Mouse (Mus musculus) kidney, embryonic 14.5 days (tissue): ENCODE data around the gene Pmpcb. TPM values are rescaled to one million over a fixed set of nuclear protein-coding genes. Genes with fewer than 3 reads are reported as not detected.

ENCODE experiments used
- ATAC-seq: fragments of 200-750 bp; cut with Nextera tagmentation; 2 replicates; pipeline ENCODE4 v1.8.0; 2017; ENCODE audit warnings: moderate number of reproducible peaks, mild to moderate bottlenecking, moderate TSS enrichment, moderate library complexity; ENCODE audit not compliant: low FRiP score, low TSS enrichment
- H3K27ac ChIP-seq: fragments of 300-500 bp; sonication (generic); 2 replicates; pipeline ENCODE4 v1.5.1; 2014; ENCODE audit warnings: low read depth, mild to moderate bottlenecking, low read length, moderate library complexity, mixed read lengths
- H3K27me3 ChIP-seq: fragments of 300-500 bp; sonication (generic); 2 replicates; pipeline ENCODE4 v1.6.1; 2014; ENCODE audit warnings: mild to moderate bottlenecking, low read length; ENCODE audit not compliant: control insufficient read depth, insufficient read depth
- H3K36me3 ChIP-seq: fragments of 300-500 bp; sonication (generic); 2 replicates; pipeline ENCODE4 v1.6.1; 2014; ENCODE audit warnings: low read length, mixed read lengths; ENCODE audit not compliant: control insufficient read depth, insufficient read depth
- H3K4me1 ChIP-seq: fragments of 300-500 bp; sonication (generic); 2 replicates; pipeline ENCODE4 v1.6.1; 2014; ENCODE audit warnings: low read length, mixed read lengths; ENCODE audit not compliant: control insufficient read depth, insufficient read depth
- H3K4me2 ChIP-seq: fragments of 300-500 bp; sonication (generic); replicated peaks from 2 replicates; pipeline ENCODE4 v1.6.1; 2014; ENCODE audit warnings: low read depth, mild to moderate bottlenecking, low read length
- H3K4me3 ChIP-seq: fragments of 300-500 bp; sonication (generic); 2 replicates; pipeline ENCODE4 v1.5.1; 2014; ENCODE audit warnings: mild to moderate bottlenecking, low read length
- H3K9ac ChIP-seq: fragments of 300-500 bp; sonication (generic); 2 replicates; pipeline ENCODE4 v1.6.1; 2014; ENCODE audit warnings: low read depth, mild to moderate bottlenecking, low read length, moderate library complexity
- H3K9me3 ChIP-seq: fragments of 300-500 bp; sonication (generic); 2 replicates; pipeline ENCODE4 v1.6.1; 2016; ENCODE audit warnings: low read length; ENCODE audit not compliant: control insufficient read depth
- WGBS: fragments of 180-500 bp; shearing (Covaris S2); extraction: QIAGEN DNeasy Blood & Tissue Kit; methylation state at CpG from one replicate; pipeline ENCODE4 v1.1.7; 2014; 5-methylcytosine and 5-hydroxymethylcytosine counted together
- polyA plus RNA-seq: library from polyadenylated mRNA; unstranded; fragments of >200 nt; fragmentation: Nextera tagmentation; extraction: Ambion mirVana; gene quantifications from 2 replicates; pipeline ENCODE4 v1.2.1, GENCODE M21; 2014

The Pmpcb gene
- polyA plus RNA-seq, 1 experiment from 2014 or later, result 101 TPM

- H3K27ac ChIP-seq, result peak overlapping the region; percentile 61; the same call in 1 of the 2 replicates
- ATAC-seq, result peak; percentile 84; the same call in 1 of the 2 replicates
- H3K9ac ChIP-seq, result peak overlapping the region; percentile 76
- H3K4me2 ChIP-seq, result peak overlapping the region; percentile 94
- no peaks in the 10 kb centered on the region for H3K9me3 ChIP-seq
- peaks cover 36% of the 10 kb centered on the region for H3K36me3 ChIP-seq
- H3K4me1 ChIP-seq, result peaks cover 9% of the 10 kb centered on the region; the same call in 1 of the 2 replicates
- H3K4me3 ChIP-seq, result peak overlapping the region; percentile 95
- H3K27me3 ChIP-seq, result no peaks in the 10 kb centered on the region
- WGBS, result under 1% methylated on average over 48 of the region's 51 CpGs
These were observed 47.5 kb downstream of the Pmpcb start for GRCm38 (mm10) chr5:21784161-21785052.

- H3K27me3 ChIP-seq, result no peaks in the 10 kb centered on the region
- H3K4me3 ChIP-seq, result peak within 1 kb of the TSS; percentile 95
- ATAC-seq, result peak; percentile 95
- H3K27ac ChIP-seq, result peak within 1 kb of the TSS; percentile 61
- H3K4me1 ChIP-seq, result peaks cover 9% of the 10 kb centered on the region; the same call in 1 of the 2 replicates
- peaks cover 30% of the 10 kb centered on the region for H3K36me3 ChIP-seq
- under 1% methylated on average over 37 of the region's 37 CpGs for WGBS
- H3K4me2 ChIP-seq, result peak within 1 kb of the TSS; percentile 94
- H3K9me3 ChIP-seq, result no peaks in the 10 kb centered on the region
- H3K9ac ChIP-seq, result peak within 1 kb of the TSS; percentile 77
These were observed 48.1 kb downstream of the Pmpcb start, which contains the start of the genes Dnajc2 and Psmc2 for GRCm38 (mm10) chr5:21785053-21785452. TSS of gene Dnajc2 (minus strand) at chr5:21785251. TSS of gene Psmc2 (plus strand) at chr5:21785283.

GRCm38 (mm10) chr5:21785776-21786175, 48.8 kb downstream of the Pmpcb start:
- Histone ChIP-seq H3K27me3 (no peaks in the 10 kb centered on the region), H3K9ac (no peak overlapping the region), H3K36me3 (peaks cover 24% of the 10 kb centered on the region), H3K4me1 (peaks cover 9% of the 10 kb centered on the region; the same call in 1 of the 2 replicates), H3K27ac (no peak overlapping the region), H3K4me2 (peak overlapping the region; percentile 71; the same call in 1 of the 2 replicates), H3K4me3 (no peak overlapping the region), H3K9me3 (no peaks in the 10 kb centered on the region)
- 75% methylated on average over 7 of the region's 7 CpGs for WGBS
- no peak for ATAC-seq

DNA sequence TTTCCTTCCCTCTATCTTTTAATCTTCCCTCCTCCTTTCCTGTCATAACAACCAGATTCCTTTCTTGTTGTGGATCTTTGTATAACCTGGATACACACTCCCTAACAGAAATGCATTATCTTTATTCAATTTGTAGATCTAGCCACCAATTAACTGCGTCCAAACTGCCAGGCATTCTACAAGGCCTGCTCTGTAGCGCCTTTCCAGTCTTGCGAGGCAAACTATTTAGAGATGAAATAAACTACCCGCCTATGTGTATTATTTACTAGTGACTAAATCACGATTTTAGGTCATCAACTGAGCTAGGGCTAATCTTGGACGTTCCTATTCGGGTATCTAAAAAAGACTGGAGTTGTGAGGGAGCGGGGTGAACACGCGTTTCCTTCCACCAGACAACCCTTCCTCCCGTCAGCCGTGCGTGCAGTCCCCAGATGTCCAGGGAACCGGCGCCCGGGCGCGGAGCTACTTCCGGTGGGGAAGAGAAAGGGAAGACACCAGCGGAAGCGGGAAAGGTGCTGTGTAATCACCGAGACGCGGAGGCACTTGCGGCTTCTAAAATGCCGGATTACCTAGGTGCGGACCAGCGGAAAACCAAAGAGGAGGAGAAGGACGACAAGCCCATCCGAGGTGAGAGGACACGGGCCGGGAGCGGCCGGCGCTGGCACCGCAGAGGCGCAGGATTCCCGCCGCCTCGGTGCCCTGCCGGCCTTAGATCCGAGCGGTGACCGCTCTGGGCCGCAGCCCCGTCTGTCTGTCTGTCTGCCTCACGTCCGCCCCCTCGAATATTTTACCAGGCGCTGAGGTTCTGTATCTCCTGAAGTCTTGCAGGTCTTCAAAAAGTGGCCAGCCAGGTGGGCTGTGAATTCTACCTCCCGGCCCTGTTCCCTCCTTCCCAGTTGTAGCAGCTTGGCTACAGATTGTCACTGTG, 49.6 kb downstream of the Pmpcb start:
- Histone ChIP-seq H3K4me2 (peak overlapping the region; percentile 71), H3K4me1 (peaks cover 9% of the 10 kb centered on the region; the same call in 1 of the 2 replicates)
- peak; percentile 85 for ATAC-seq

DNA sequence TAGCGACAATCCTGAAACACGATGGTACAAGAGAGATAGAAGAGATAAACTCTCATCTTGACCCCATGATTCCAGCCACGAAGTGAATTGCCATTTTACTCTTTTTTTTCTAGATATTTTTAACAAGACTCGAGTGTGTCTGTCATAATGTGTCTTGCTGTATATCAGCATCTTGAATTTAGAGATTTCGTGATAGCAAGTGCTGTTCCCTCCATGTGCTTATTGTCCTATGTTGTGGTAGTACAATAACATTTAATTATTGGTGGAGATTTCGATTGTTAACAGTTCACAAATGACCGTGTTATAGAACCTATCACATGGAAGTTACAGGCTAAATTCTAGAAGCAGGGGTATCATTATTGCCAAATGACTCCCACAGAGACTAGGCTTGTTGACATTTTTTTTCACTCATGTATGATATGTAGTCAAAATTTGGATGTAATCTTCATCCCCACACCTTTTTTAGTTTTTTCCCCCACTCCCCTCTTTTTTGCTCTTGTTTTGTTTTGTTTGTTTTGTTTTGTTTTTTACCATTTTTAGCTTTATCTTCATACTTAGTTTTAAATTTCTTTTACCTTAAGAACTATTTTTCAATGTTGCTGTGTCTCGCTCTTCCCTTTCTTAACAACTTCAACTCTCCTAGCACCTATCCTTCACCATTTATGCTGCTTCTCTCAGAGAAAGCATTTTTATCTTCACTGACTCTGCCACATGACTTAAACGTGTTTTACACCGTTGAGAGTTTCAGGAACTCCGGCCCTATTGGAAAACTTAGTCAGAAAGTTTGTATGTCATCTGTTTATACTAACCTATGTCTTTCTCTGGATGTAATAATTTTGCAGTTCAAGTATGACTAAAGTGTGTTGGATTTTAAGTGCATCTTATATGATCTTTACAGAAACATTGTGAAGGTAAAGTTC, 50.5 kb downstream of the Pmpcb start:
- 37% methylated on average over 11 of the region's 11 CpGs for WGBS
- Histone ChIP-seq H3K27me3 (no peaks in the 10 kb centered on the region), H3K9me3 (no peaks in the 10 kb centered on the region), H3K4me2 (peak overlapping the region; percentile 71), H3K4me3 (peak overlapping the region; percentile 62), H3K9ac (peak overlapping the region; percentile 77), H3K36me3 (peaks cover 10% of the 10 kb centered on the region; the same call in 1 of the 2 replicates), H3K4me1 (peaks cover 9% of the 10 kb centered on the region; the same call in 1 of the 2 replicates), H3K27ac (no peak overlapping the region; the same call in 1 of the 2 replicates)
- no peak for ATAC-seq

More for the DNA sequence above, 49.6 kb downstream of the Pmpcb start:
- H3K27ac ChIP-seq, result peak overlapping the region; percentile 8
- H3K4me3 ChIP-seq, result peak overlapping the region; percentile 62
- H3K36me3 ChIP-seq, result peaks cover 19% of the 10 kb centered on the region
- H3K9ac ChIP-seq, result peak overlapping the region; percentile 77
- no peaks in the 10 kb centered on the region for H3K27me3 ChIP-seq
- WGBS, result 2% methylated on average over 51 of the region's 51 CpGs
- no peaks in the 10 kb centered on the region for H3K9me3 ChIP-seq

GRCm38 (mm10) chr5:21789061-21789460, 52.1 kb downstream of the Pmpcb start:
- Histone ChIP-seq H3K9ac (no peak overlapping the region), H3K4me2 (no peak overlapping the region), H3K9me3 (no peaks in the 10 kb centered on the region), H3K4me3 (no peak overlapping the region), H3K27ac (no peak overlapping the region), H3K4me1 (peaks cover 9% of the 10 kb centered on the region; the same call in 1 of the 2 replicates), H3K27me3 (no peaks in the 10 kb centered on the region), H3K36me3 (peaks cover 4% of the 10 kb centered on the region; the same call in 1 of the 2 replicates)
- no peak for ATAC-seq
- 43% methylated on average over 5 of the region's 5 CpGs for WGBS

- Histone ChIP-seq H3K36me3 (peaks cover 23% of the 10 kb centered on the region), H3K4me2 (no peak overlapping the region)
These were observed 55.2 kb downstream of the Pmpcb start for GRCm38 (mm10) chr5:21792166-21792565.

GRCm38 (mm10) chr5:21802907-21803306, 66.0 kb downstream of the Pmpcb start:
- Histone ChIP-seq H3K4me1 (no peaks in the 10 kb centered on the region), H3K9ac (no peak overlapping the region), H3K4me2 (no peak overlapping the region), H3K4me3 (no peak overlapping the region), H3K9me3 (no peaks in the 10 kb centered on the region), H3K27me3 (no peaks in the 10 kb centered on the region), H3K27ac (no peak overlapping the region), H3K36me3 (peaks cover 62% of the 10 kb centered on the region)
- ATAC-seq, result no peak
- WGBS, result 75% methylated on average over 9 of the region's 9 CpGs

More at GRCm38 (mm10) chr5:21792166-21792565, 55.2 kb downstream of the Pmpcb start:
- H3K4me1 ChIP-seq, result peaks cover 9% of the 10 kb centered on the region; the same call in 1 of the 2 replicates
- H3K27ac ChIP-seq, result no peak overlapping the region
- H3K4me3 ChIP-seq, result no peak overlapping the region
- H3K9me3 ChIP-seq, result no peaks in the 10 kb centered on the region
- H3K9ac ChIP-seq, result no peak overlapping the region
- ATAC-seq, result no peak
- H3K27me3 ChIP-seq, result no peaks in the 10 kb centered on the region
